Mouse (Mus musculus): ENCODE data around the gene Abtb2. TPM values are rescaled to one million over a fixed set of nuclear protein-coding genes. Genes with fewer than 3 reads are reported as not detected.

Gene Abtb2
- polyA plus RNA-seq, 1 experiment: 4.0 TPM

DNA sequence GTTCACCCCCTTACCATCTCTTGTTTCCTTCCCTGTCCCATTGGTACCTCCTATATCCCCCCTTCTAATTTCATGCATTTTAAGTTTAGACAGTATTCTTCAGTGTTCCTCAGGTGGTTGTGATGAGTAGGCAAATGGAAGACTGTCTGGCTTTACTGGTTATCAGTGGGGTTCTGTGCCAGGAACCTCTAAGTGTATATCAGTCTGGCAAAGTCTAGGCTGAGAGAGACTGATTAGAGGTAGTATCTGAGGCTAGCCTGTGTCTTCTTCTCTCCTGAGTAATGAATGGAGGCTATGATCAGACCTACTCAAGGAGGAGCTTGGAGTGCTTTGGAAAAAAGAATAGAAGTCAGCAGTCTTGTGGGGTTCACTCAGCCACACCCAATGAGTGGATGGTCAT lies 18.0 kb downstream of the Abtb2 start:
- H3K27me3 ChIP-seq (ENCODE audit: control insufficient read depth, insufficient read depth, insufficient read length): no peaks in the 10 kb centered on the region
- no peak for TF ChIP-seq MYOG (IDR thresholded peaks at IDR 0.05; ENCODE audit: control insufficient read depth, extremely low read depth, insufficient read length)
- TF ChIP-seq USF1 (IDR thresholded peaks at IDR 0.05; ENCODE audit: low read depth): no peak
- no peak for TF ChIP-seq FOSL1 (IDR thresholded peaks at IDR 0.05; ENCODE audit: insufficient read depth, low read length, poor library complexity, severe bottlenecking)
- no peak for TF ChIP-seq CEBPB (IDR thresholded peaks at IDR 0.05; ENCODE audit: low read depth)
- no peak for TF ChIP-seq MAX (IDR thresholded peaks at IDR 0.05)
- TF ChIP-seq MYOD1 (IDR thresholded peaks at IDR 0.05; ENCODE audit: control insufficient read depth, insufficient read length, low read depth): no peak
- TF ChIP-seq CTCF (IDR thresholded peaks at IDR 0.05; ENCODE audit: control insufficient read depth, insufficient read depth, insufficient read length): no peak
- no peaks in the 10 kb centered on the region for H3K36me3 ChIP-seq (ENCODE audit: control insufficient read depth, insufficient read depth)
- no peaks in the 10 kb centered on the region for H3K79me3 ChIP-seq (ENCODE audit: low read depth)
- H3K79me2 ChIP-seq (ENCODE audit: control insufficient read depth, insufficient read depth): peaks cover 20% of the 10 kb centered on the region
- H3ac ChIP-seq (ENCODE audit: control insufficient read depth, insufficient read length, low read depth): no peak overlapping the region
- H3K4me3 ChIP-seq (ENCODE audit: insufficient read depth, poor library complexity, severe bottlenecking): no peak overlapping the region

GRCm38 (mm10) chr2:103586423-103586822 lies 20.3 kb downstream of the Abtb2 start:
- H3K4me3 ChIP-seq (ENCODE audit: insufficient read depth, poor library complexity, severe bottlenecking): no peak overlapping the region
- H3K36me3 ChIP-seq (ENCODE audit: control insufficient read depth, insufficient read depth): no peaks in the 10 kb centered on the region
- H3K79me2 ChIP-seq (ENCODE audit: control insufficient read depth, insufficient read depth): peaks cover 20% of the 10 kb centered on the region
- no peak for TF ChIP-seq FOSL1 (IDR thresholded peaks at IDR 0.05; ENCODE audit: insufficient read depth, low read length, poor library complexity, severe bottlenecking)
- TF ChIP-seq USF1 (IDR thresholded peaks at IDR 0.05; ENCODE audit: low read depth): no peak
- no peak for TF ChIP-seq CEBPB (IDR thresholded peaks at IDR 0.05; ENCODE audit: low read depth)
- no peak for TF ChIP-seq CTCF (IDR thresholded peaks at IDR 0.05; ENCODE audit: control insufficient read depth, insufficient read depth, insufficient read length)
- no peaks in the 10 kb centered on the region for H3K79me3 ChIP-seq (ENCODE audit: low read depth)
- H3ac ChIP-seq (ENCODE audit: control insufficient read depth, insufficient read length, low read depth): no peak overlapping the region
- no peaks in the 10 kb centered on the region for H3K27me3 ChIP-seq (ENCODE audit: control insufficient read depth, insufficient read depth, insufficient read length)

GRCm38 (mm10) chr2:103588776-103589175 lies 22.7 kb downstream of the Abtb2 start:
- H3ac ChIP-seq (ENCODE audit: control insufficient read depth, insufficient read length, low read depth): no peak overlapping the region
- H3K79me2 ChIP-seq (ENCODE audit: control insufficient read depth, insufficient read depth): peaks cover 20% of the 10 kb centered on the region
- H3K27me3 ChIP-seq (ENCODE audit: control insufficient read depth, insufficient read depth, insufficient read length): no peaks in the 10 kb centered on the region
- H3K79me3 ChIP-seq (ENCODE audit: low read depth): no peaks in the 10 kb centered on the region
- H3K36me3 ChIP-seq (ENCODE audit: control insufficient read depth, insufficient read depth): no peaks in the 10 kb centered on the region
- TF ChIP-seq MAX (IDR thresholded peaks at IDR 0.05) (no peak), MYOG (IDR thresholded peaks at IDR 0.05; ENCODE audit: control insufficient read depth, extremely low read depth, insufficient read length) (no peak), CTCF (IDR thresholded peaks at IDR 0.05; ENCODE audit: control insufficient read depth, insufficient read depth, insufficient read length) (no peak), CEBPB (IDR thresholded peaks at IDR 0.05; ENCODE audit: low read depth) (no peak), FOSL1 (IDR thresholded peaks at IDR 0.05; ENCODE audit: insufficient read depth, low read length, poor library complexity, severe bottlenecking) (no peak), MYOD1 (IDR thresholded peaks at IDR 0.05; ENCODE audit: control insufficient read depth, insufficient read length, low read depth) (no peak), USF1 (IDR thresholded peaks at IDR 0.05; ENCODE audit: low read depth) (no peak)
- H3K4me3 ChIP-seq (ENCODE audit: insufficient read depth, poor library complexity, severe bottlenecking): no peak overlapping the region

- Histone ChIP-seq H3K27me3 (ENCODE audit: control insufficient read depth, insufficient read depth, insufficient read length) (no peaks in the 10 kb centered on the region), H3K79me3 (ENCODE audit: low read depth) (no peaks in the 10 kb centered on the region), H3K4me3 (ENCODE audit: insufficient read depth, poor library complexity, severe bottlenecking) (no peak overlapping the region), H3K36me3 (ENCODE audit: control insufficient read depth, insufficient read depth) (no peaks in the 10 kb centered on the region), H3K79me2 (ENCODE audit: control insufficient read depth, insufficient read depth) (peaks cover 16% of the 10 kb centered on the region), H3ac (ENCODE audit: control insufficient read depth, insufficient read length, low read depth) (no peak overlapping the region)
- TF ChIP-seq MYOD1 (IDR thresholded peaks at IDR 0.05; ENCODE audit: control insufficient read depth, insufficient read length, low read depth): no peak
- no peak for TF ChIP-seq USF1 (IDR thresholded peaks at IDR 0.05; ENCODE audit: low read depth)
- no peak for TF ChIP-seq FOSL1 (IDR thresholded peaks at IDR 0.05; ENCODE audit: insufficient read depth, low read length, poor library complexity, severe bottlenecking)
- no peak for TF ChIP-seq CEBPB (IDR thresholded peaks at IDR 0.05; ENCODE audit: low read depth)
- no peak for TF ChIP-seq MYOG (IDR thresholded peaks at IDR 0.05; ENCODE audit: control insufficient read depth, extremely low read depth, insufficient read length)
- no peak for TF ChIP-seq MAX (IDR thresholded peaks at IDR 0.05)
- TF ChIP-seq CTCF (IDR thresholded peaks at IDR 0.05; ENCODE audit: control insufficient read depth, insufficient read depth, insufficient read length): no peak
These were observed 23.3 kb downstream of the Abtb2 start for GRCm38 (mm10) chr2:103589400-103589799.

GRCm38 (mm10) chr2:103590645-103591044 lies 24.5 kb downstream of the Abtb2 start:
- H3ac ChIP-seq (ENCODE audit: control insufficient read depth, insufficient read length, low read depth): no peak overlapping the region
- no peak overlapping the region for H3K4me3 ChIP-seq (ENCODE audit: insufficient read depth, poor library complexity, severe bottlenecking)
- H3K36me3 ChIP-seq (ENCODE audit: control insufficient read depth, insufficient read depth): no peaks in the 10 kb centered on the region
- H3K79me3 ChIP-seq (ENCODE audit: low read depth): no peaks in the 10 kb centered on the region
- TF ChIP-seq CTCF (IDR thresholded peaks at IDR 0.05; ENCODE audit: control insufficient read depth, insufficient read depth, insufficient read length) (no peak), MYOG (IDR thresholded peaks at IDR 0.05; ENCODE audit: control insufficient read depth, extremely low read depth, insufficient read length) (no peak), USF1 (IDR thresholded peaks at IDR 0.05; ENCODE audit: low read depth) (no peak), MYOD1 (IDR thresholded peaks at IDR 0.05; ENCODE audit: control insufficient read depth, insufficient read length, low read depth) (no peak), CEBPB (IDR thresholded peaks at IDR 0.05; ENCODE audit: low read depth) (no peak), FOSL1 (IDR thresholded peaks at IDR 0.05; ENCODE audit: insufficient read depth, low read length, poor library complexity, severe bottlenecking) (no peak), MAX (IDR thresholded peaks at IDR 0.05) (no peak)
- peaks cover 5% of the 10 kb centered on the region for H3K79me2 ChIP-seq (ENCODE audit: control insufficient read depth, insufficient read depth)
- H3K27me3 ChIP-seq (ENCODE audit: control insufficient read depth, insufficient read depth, insufficient read length): no peaks in the 10 kb centered on the region

All from C2C12 (cell line).